Mouse (Mus musculus): Measurements from ENCODE around the gene Krtcap2. TPM values are rescaled to one million over a fixed set of nuclear protein-coding genes. Genes with fewer than 3 reads are reported as not detected.

The Krtcap2 gene
- polyA plus RNA-seq, 1 experiment from 2014 or later, result 272 TPM

DNA sequence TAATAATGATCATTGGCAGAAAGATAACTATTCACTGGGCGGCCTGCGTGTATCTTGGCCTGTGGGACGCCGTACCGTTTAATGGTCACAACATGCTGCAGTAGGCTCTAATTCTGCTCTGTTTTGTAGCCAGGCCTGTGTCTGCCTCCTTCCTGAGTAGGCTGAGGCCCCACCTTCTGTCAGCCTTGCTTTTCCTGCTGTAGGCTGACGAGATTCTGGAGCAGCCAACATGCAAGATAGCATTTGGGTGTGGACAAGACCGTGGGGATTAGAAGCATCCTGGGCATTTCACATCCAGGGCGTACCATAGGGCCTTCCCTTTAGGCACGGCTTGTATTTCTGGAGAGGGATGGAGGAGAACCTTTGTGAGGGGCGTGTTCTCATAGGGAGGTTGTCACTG is 16.7 kb downstream of the Krtcap2 start:
- no peak overlapping the region for H3K4me3 ChIP-seq
- 0 out of 2 replicates have a peak overlapping the region, but pooled peaks have one; percentile 8 for H3K27ac ChIP-seq
- no peaks in the 10 kb centered on the region for H3K9me3 ChIP-seq (replicated peaks)
- WGBS, result 70% methylated on average over 10 of the region's 10 CpGs
- H3K36me3 ChIP-seq, result no peaks in the 10 kb centered on the region
- H3K4me1 ChIP-seq, result peaks cover 31% of the 10 kb centered on the region
- 0 out of 2 replicates have a peak, but pooled peaks cover 10% of the 10 kb centered on the region for H3K27me3 ChIP-seq (ENCODE audit: low read depth, poor library complexity, severe bottlenecking)
- no peak for DNase-seq (ENCODE audit: low spot score)

- H3K9me3 ChIP-seq (replicated peaks), result no peaks in the 10 kb centered on the region
- H3K36me3 ChIP-seq, result peaks cover 15% of the 10 kb centered on the region
- H3K4me3 ChIP-seq, result peak overlapping the region; percentile 64
- peaks cover 59% of the 10 kb centered on the region for H3K4me1 ChIP-seq
- no peaks in the 10 kb centered on the region for H3K27me3 ChIP-seq (ENCODE audit: low read depth, poor library complexity, severe bottlenecking)
- H3K27ac ChIP-seq, result peak overlapping the region; percentile 85
- peak; percentile 85 for DNase-seq (ENCODE audit: low spot score)
- WGBS, result under 1% methylated on average over 20 of the region's 20 CpGs
Measured at GRCm38 (mm10) chr3:89266439-89266893, 20.7 kb downstream of the Krtcap2 start.

- 49% methylated on average over 8 of the region's 8 CpGs for whole genome bisulfite sequencing
- Histone ChIP-seq H3K4me3 (0 out of 2 replicates have a peak overlapping the region, but pooled peaks have one; percentile 54), H3K9me3 (replicated peaks) (no peaks in the 10 kb centered on the region), H3K27ac (0 out of 2 replicates have a peak overlapping the region, but pooled peaks have one; percentile 5), H3K27me3 (ENCODE audit: low read depth, poor library complexity, severe bottlenecking) (no peaks in the 10 kb centered on the region), H3K36me3 (peaks cover 26% of the 10 kb centered on the region), H3K4me1 (peaks cover 56% of the 10 kb centered on the region)
- DNase-seq (ENCODE audit: low spot score), result no peak
Measured at GRCm38 (mm10) chr3:89268916-89269315, 23.1 kb downstream of the Krtcap2 start.

DNA sequence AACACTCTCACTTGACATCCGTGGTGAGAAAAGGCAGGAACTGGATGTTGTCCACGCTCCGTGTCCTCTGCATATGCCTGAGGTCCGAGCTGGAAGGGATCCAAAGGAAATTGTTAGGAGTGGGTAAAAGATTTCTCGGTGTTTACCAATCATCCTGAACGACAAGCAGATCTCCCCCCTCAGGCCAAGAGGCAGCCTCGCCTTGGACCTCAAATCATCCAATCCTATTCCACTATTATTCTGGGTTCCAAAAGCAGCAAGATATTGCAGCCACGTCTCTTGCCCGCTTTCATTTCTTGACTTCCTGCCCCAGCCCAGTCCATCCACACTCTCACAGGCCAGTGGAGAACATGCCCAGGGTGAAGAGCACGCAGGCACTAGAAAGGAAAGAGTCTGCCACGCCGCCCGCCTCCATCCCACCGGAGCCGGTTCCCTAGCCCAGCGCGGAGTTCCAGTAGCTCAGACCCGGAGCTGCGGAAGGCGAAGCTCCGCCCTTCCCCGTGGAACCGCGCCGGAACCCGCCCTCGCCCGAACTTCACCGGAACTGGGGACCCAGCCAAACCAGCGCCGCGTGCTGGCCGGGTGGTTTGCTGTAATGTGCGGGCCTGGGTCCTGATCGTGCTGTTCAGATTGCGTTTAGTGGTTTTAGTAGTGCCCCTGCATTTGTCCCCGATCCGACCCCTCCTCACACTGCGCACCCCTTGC is 24.4 kb downstream of the Krtcap2 start, which contains the start of gene Slc50a1:
Gene Slc50a1 (minus strand): TSS at position 520 of the 705 bp plus-strand sequence.
- H3K9me3 ChIP-seq (replicated peaks), result no peaks in the 10 kb centered on the region
- 9% methylated on average over 39 of the region's 39 CpGs for WGBS
- peaks cover 30% of the 10 kb centered on the region for H3K36me3 ChIP-seq
- H3K4me3 ChIP-seq, result peak within 1 kb of the TSS; percentile 54
- H3K27ac ChIP-seq, result peak within 1 kb of the TSS; percentile 83
- H3K4me1 ChIP-seq, result peaks cover 56% of the 10 kb centered on the region
- no peaks in the 10 kb centered on the region for H3K27me3 ChIP-seq (ENCODE audit: low read depth, poor library complexity, severe bottlenecking)
- DNase-seq (ENCODE audit: low spot score), result peak; percentile 86

DNA sequence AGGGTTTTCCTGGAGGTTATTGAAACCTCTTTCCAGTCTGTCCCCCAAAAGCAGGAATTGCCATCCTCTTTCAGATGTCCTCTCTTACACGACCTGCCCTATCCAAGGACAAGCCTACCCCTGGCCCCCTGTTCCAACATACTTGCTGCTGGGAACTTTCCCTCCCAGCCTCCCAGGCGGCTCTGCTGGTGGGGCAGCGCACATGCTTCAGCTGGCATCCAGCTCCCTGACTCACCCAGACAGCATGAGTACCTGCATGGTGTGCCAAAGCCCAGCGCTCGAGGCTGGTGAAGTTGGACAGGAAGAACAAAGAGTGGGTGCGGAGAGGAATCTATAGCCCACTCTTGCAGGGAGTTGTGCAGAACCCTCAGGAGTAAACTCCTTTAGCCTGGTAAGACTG is 25.1 kb downstream of the Krtcap2 start:
- Histone ChIP-seq H3K4me1 (peaks cover 55% of the 10 kb centered on the region), H3K36me3 (peaks cover 34% of the 10 kb centered on the region), H3K27ac (peak overlapping the region; percentile 83), H3K4me3 (peak overlapping the region; percentile 54), H3K9me3 (replicated peaks) (no peaks in the 10 kb centered on the region), H3K27me3 (ENCODE audit: low read depth, poor library complexity, severe bottlenecking) (no peaks in the 10 kb centered on the region)
- no peak for DNase-seq (ENCODE audit: low spot score)
- WGBS, result 74% methylated on average over 6 of the region's 6 CpGs

- Histone ChIP-seq H3K27ac (no peak overlapping the region), H3K36me3 (peaks cover 34% of the 10 kb centered on the region), H3K4me1 (peaks cover 49% of the 10 kb centered on the region), H3K4me3 (no peak overlapping the region), H3K9me3 (replicated peaks) (no peaks in the 10 kb centered on the region), H3K27me3 (ENCODE audit: low read depth, poor library complexity, severe bottlenecking) (0 out of 2 replicates have a peak, but pooled peaks cover 1% of the 10 kb centered on the region)
- DNase-seq (ENCODE audit: low spot score), result no peak
- WGBS, result 83% methylated on average over 6 of the region's 6 CpGs
Measured at GRCm38 (mm10) chr3:89271760-89272159, 26.0 kb downstream of the Krtcap2 start.

DNA sequence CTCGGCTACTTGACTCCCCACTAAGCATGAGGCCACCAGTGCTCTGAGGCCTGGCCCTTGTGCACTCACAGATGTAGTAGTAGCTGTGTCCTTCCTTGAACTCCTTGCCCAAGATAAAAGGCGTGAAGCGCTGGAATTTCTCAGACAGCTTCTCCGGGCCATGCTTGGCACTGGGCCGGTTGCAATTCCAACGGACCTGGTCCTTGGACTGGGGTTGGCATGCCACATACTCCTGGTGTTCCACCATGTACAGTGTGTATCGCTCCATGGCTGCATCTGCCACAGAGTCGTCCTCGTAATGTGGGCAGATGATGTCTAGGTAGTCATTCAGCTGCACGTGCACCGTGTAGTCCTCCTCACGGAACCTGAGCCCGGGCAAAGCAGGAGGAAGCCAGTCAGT is 30.3 kb downstream of the Krtcap2 start:
- DNase-seq (ENCODE audit: low spot score), result no peak
- H3K4me3 ChIP-seq, result no peak overlapping the region
- no peak overlapping the region for H3K27ac ChIP-seq
- 95% methylated on average over 13 of the region's 13 CpGs for WGBS
- H3K4me1 ChIP-seq, result peaks cover 53% of the 10 kb centered on the region
- peaks cover 42% of the 10 kb centered on the region for H3K27me3 ChIP-seq (ENCODE audit: low read depth, poor library complexity, severe bottlenecking)
- peaks cover 20% of the 10 kb centered on the region for H3K36me3 ChIP-seq
- H3K9me3 ChIP-seq (replicated peaks), result no peaks in the 10 kb centered on the region

DNA sequence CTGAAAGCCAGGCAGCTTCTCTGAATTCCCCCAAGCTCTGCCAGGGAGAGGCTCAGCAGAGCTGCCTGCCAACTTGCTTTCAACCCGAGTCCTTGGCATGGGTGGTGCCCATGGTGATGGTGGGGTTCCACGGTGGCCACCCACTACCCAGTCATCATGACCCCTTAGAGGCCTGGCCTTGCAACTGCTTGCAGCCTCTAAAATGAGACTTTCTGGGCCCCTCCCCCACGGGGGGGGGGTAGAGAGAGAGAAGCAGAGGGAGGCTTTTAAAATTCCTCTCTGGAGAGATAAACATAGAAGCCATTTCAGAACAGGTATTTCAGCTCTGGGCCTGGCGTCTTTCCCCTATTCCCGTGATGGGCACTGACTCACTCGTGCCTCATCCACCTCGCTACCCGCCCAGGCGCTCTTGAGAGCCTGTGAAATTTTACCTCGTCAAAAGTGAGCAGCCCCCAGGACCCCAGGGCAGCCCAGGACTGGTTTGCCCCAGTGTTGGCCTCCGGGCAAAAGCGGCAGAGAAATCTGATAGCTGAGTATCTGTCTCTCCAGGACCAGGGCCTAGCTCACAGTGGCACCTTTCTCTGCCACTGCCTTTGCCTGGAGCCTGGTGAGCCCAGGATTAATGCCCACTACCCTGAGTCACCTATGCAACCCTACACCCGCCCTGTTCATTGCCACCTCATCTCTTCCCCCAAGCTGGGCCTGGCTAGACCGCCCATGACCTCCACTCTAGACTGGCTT is 31.7 kb downstream of the Krtcap2 start:
- 25% methylated on average over 14 of the region's 14 CpGs for WGBS
- Histone ChIP-seq H3K27ac (peak overlapping the region; percentile 81), H3K9me3 (replicated peaks) (no peaks in the 10 kb centered on the region), H3K36me3 (peaks cover 11% of the 10 kb centered on the region), H3K4me3 (peak overlapping the region; percentile 56), H3K4me1 (peaks cover 60% of the 10 kb centered on the region), H3K27me3 (ENCODE audit: low read depth, poor library complexity, severe bottlenecking) (peaks cover 50% of the 10 kb centered on the region)
- DNase-seq (ENCODE audit: low spot score), result peak; percentile 38

- peak; percentile 41 for DNase-seq (ENCODE audit: low spot score)
- H3K4me1 ChIP-seq, result peaks cover 61% of the 10 kb centered on the region
Measured at GRCm38 (mm10) chr3:89278107-89278506, 32.3 kb downstream of the Krtcap2 start.

GRCm38 (mm10) chr3:89278643-89279042 is 32.9 kb downstream of the Krtcap2 start:
- Histone ChIP-seq H3K4me1 (peaks cover 61% of the 10 kb centered on the region), H3K27ac (peak overlapping the region; percentile 81), H3K9me3 (replicated peaks) (no peaks in the 10 kb centered on the region), H3K27me3 (ENCODE audit: low read depth, poor library complexity, severe bottlenecking) (peaks cover 50% of the 10 kb centered on the region), H3K4me3 (peak overlapping the region; percentile 56), H3K36me3 (peaks cover 8% of the 10 kb centered on the region)
- DNase-seq (ENCODE audit: low spot score), result no peak
- 4% methylated on average over 8 of the region's 8 CpGs for WGBS

More at GRCm38 (mm10) chr3:89278107-89278506, 32.3 kb downstream of the Krtcap2 start:
- H3K27me3 ChIP-seq (ENCODE audit: low read depth, poor library complexity, severe bottlenecking), result peaks cover 50% of the 10 kb centered on the region
- peak overlapping the region; percentile 81 for H3K27ac ChIP-seq
- no peaks in the 10 kb centered on the region for H3K9me3 ChIP-seq (replicated peaks)
- H3K4me3 ChIP-seq, result peak overlapping the region; percentile 56
- H3K36me3 ChIP-seq, result peaks cover 8% of the 10 kb centered on the region
- WGBS, result 36% methylated on average over 7 of the region's 7 CpGs

DNA sequence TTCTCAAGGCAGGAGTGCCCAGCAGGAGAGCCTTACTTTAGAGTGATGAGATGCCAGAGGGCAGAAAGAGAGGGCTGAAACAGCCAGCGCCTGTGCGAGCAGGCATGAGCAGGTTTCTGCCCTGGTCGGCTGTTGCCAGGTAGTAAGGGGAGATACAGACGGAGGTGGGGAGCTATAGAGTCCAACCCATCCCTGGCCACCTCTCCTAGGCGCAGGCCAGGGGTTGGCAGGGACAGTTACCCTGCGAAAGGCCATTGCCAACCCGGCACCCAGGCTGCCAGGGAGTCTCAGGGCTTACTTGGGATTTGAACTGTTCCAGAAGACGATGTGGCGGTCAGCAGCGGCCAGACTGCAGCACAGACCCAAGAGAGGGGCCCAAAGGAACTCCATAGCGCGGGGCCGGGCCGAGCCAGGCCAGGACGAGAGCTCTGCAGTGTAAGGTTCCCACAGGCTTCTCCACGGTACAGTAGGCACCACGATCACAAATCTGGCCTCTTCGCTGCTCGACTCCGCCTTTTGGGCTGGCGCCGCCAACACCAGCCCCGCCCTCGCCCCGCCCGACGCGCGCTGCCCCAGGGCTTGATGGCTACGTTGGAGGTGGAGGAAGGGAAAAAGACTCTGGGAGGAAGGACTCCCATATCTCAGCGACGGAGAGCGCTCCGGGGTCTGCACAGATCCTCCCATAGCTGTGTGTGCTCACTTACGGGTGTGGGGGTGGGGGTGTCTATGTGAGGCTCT is 33.6 kb downstream of the Krtcap2 start:
- peak; percentile 89 for DNase-seq (ENCODE audit: low spot score)
- Histone ChIP-seq H3K36me3 (peaks cover 8% of the 10 kb centered on the region), H3K4me1 (peaks cover 61% of the 10 kb centered on the region), H3K27me3 (ENCODE audit: low read depth, poor library complexity, severe bottlenecking) (peaks cover 50% of the 10 kb centered on the region), H3K4me3 (peak overlapping the region; percentile 56), H3K27ac (peak overlapping the region; percentile 81), H3K9me3 (replicated peaks) (no peaks in the 10 kb centered on the region)
- 1% methylated on average over 35 of the region's 35 CpGs for WGBS

- peaks cover 4% of the 10 kb centered on the region for H3K36me3 ChIP-seq
- WGBS, result under 1% methylated on average over 29 of the region's 29 CpGs
- peak overlapping the region; percentile 56 for H3K4me3 ChIP-seq
- peak overlapping the region; percentile 81 for H3K27ac ChIP-seq
- H3K9me3 ChIP-seq (replicated peaks), result no peaks in the 10 kb centered on the region
- H3K4me1 ChIP-seq, result peaks cover 61% of the 10 kb centered on the region
- peaks cover 55% of the 10 kb centered on the region for H3K27me3 ChIP-seq (ENCODE audit: low read depth, poor library complexity, severe bottlenecking)
- no peak for DNase-seq (ENCODE audit: low spot score)
Measured at GRCm38 (mm10) chr3:89280050-89280605, 34.4 kb downstream of the Krtcap2 start.

Measured in limb, embryonic 10.5 days (tissue).